Mouse (Mus musculus): ENCODE results near the gene Rbp2. TPM values are rescaled to one million over a fixed set of nuclear protein-coding genes. Genes with fewer than 3 reads are reported as not detected.
A peak's percentile ranks its signal among the peaks of the same experiment; 100 is the strongest.

The Rbp2 gene
- under 1 TPM in 1 of 2 experiments, not detected in 1; 0.39 TPM for total RNA-seq (2021)

DNA sequence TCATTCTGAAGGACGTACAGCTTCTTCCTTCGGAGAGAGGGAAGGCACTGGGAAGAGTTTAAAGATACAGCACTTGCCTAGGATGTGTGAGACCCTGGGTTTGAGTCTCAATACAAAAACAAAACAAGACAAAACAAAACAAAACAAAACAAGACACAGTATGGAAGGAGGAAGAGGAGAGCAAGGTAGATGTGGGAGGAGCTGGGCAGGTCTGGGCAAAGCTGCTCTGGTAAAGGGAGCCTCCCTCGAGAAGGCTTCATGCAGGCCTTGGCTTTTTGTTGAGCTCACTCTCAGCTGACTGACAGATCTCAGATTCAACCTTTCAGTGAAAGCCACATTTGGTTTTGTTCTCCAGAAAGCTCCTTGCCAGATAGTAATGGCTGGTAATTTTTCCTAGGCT, at the start of gene Rbp2:
Gene Rbp2 (plus strand): TSS at position 301 of the 400 bp plus-strand sequence.
- intact Hi-C loops (cut with DNase I): no loop called here
- DNase-seq (ENCODE audit: low spot score): no peak

- intact Hi-C loops (cut with DNase I): no loop called here
Observed at GRCm38 (mm10) chr9:98437819-98438218, 48.1 kb upstream of the Rbp2 start.

GRCm38 (mm10) chr9:98439091-98439490, 46.8 kb upstream of the Rbp2 start:
- no peak for DNase-seq (ENCODE audit: low spot score)
- intact Hi-C loops (cut with DNase I): no loop called here

More at GRCm38 (mm10) chr9:98437819-98438218, 48.1 kb upstream of the Rbp2 start:
- no peak for DNase-seq (ENCODE audit: low spot score)

GRCm38 (mm10) chr9:98442638-98443037, 43.3 kb upstream of the Rbp2 start:
- DNase-seq (ENCODE audit: low spot score): no peak
- intact Hi-C loops (cut with DNase I): loop anchor here (1.0 kb wide), 1 partner anchor 96 kb away; no protein-coding TSS in a partner anchor

- intact Hi-C loops (cut with DNase I): no loop called here
- no peak for DNase-seq (ENCODE audit: low spot score)
Observed at GRCm38 (mm10) chr9:98445359-98446149, 40.4 kb upstream of the Rbp2 start.

DNA sequence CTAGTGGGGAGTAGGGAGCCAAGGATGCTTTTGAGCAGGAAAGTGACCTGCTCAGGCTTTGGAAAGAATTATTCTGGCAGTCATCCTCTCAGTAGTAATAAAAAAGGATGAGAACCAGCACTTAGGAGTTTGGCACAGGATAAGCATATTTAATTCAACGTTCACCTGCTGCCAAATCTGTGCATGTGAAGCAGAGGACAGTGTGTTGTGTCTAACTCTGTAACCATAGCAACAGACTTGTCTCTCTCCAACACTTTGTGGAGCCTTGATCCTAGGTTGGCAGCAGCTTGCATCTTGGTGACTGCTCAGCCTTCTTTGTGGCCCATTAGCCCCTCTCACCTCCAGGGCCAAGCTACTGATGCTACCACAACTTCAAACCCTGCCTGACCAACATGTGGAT, 34.9 kb upstream of the Rbp2 start:
- intact Hi-C loops (cut with DNase I): no loop called here

DNA sequence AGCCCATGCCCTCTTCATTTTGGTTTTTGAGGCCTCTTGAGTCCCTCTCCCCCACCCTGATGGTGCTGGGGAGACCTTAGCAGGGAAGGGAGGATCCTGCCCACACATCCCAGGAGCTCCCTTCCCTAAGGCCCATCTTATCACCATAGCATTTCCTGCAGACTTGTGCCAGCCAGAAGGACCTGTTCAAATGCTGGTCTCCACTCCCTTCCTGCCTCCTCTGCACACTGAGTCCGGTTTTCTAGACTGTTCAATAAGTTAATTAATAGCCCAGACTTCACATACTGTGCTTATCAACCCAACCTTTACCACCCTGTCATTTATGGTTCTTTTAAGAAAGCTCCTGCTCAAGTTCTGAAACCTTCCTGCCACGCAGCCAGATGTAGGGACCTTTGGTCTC, 19.2 kb upstream of the Rbp2 start:
- no peak for DNase-seq (ENCODE audit: low spot score)
- intact Hi-C loops (cut with DNase I): no loop called here

More for the DNA sequence above, 34.9 kb upstream of the Rbp2 start:
- no peak for DNase-seq (ENCODE audit: low spot score)

DNA sequence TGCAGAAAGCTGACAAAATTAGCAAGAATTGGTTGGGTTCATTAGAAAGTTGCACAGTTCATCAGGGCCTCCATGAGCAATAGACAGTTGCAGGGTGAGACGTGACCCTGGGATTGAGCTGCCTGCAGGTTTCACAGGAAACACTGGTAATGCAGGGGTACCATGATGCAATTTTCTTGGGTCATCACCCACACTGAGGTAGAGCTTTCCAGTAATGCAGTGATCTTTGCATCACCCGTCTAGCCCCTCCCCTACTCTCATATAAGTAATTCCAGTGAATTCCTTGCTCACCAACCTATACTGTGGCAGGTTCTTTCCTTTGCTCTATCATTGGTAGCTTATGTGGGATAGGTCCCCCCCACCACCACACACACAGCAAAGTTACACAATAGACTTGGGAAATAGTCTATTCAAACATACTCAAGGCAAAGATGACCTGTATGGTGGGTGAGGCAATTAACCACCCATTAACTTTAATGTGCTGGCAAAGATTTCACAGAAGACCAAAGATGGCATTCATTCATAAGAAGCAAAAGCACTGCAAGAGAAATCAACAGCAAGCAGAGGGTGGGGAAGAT, 5.7 kb upstream of the Rbp2 start:
- intact Hi-C loops (cut with DNase I): no loop called here
- no peak for DNase-seq (ENCODE audit: low spot score)

- no peak for DNase-seq (ENCODE audit: low spot score)
Observed at GRCm38 (mm10) chr9:98482256-98482655, 3.7 kb upstream of the Rbp2 start.

DNA sequence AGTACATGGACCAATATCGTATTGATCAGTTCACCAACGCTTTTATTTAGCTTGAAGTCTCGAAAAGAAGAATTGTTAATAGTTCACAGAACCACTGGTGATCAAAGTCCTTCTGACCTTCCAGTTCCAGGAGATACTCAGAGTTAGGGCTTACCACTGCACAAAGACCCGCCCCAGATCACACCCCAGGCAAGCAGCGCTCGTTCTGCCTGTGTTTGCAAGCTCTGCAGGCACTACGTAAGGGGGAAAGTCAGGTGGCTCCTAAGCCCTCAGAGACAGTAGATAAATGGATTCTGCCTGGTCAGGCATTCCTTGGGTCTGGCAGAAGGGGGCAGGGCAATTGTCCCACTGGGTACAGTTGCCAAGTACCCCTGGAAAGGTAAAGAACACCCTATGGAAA, 895 bp upstream of the Rbp2 start:
- intact Hi-C loops (cut with DNase I): no loop called here
- DNase-seq (ENCODE audit: low spot score): no peak

More at GRCm38 (mm10) chr9:98482256-98482655, 3.7 kb upstream of the Rbp2 start:
- intact Hi-C loops (cut with DNase I): no loop called here

GRCm38 (mm10) chr9:98487273-98487672, 1.4 kb downstream of the Rbp2 start:
- intact Hi-C loops (cut with DNase I): no loop called here
- DNase-seq (ENCODE audit: low spot score): no peak

- no peak for DNase-seq (ENCODE audit: low spot score)
Observed at GRCm38 (mm10) chr9:98489532-98489931, 3.6 kb downstream of the Rbp2 start.

DNA sequence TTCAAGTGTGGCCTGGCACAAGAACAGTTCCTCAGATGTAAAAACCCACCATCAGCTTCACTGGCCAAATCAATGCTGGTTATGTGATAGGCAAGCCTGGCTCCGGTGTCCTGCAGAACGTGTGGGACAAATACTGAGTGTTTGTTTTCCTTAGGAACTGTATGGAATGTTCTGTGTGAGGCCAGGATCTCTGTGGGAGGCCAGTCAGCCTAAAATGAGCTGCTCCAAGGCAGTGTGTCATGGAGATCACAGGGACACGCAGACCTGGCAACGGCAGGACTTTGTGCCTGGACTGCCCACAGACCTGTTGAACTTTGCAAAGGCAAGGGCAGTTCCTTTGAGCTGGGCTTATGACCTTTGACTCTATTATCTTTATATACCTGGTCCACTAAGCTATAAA, 4.2 kb downstream of the Rbp2 start:
- intact Hi-C loops (cut with DNase I): no loop called here
- DNase-seq (ENCODE audit: low spot score): no peak

More at GRCm38 (mm10) chr9:98489532-98489931, 3.6 kb downstream of the Rbp2 start:
- intact Hi-C loops (cut with DNase I): no loop called here

- intact Hi-C loops (cut with DNase I): no loop called here
- no peak for DNase-seq (ENCODE audit: low spot score)
Observed at GRCm38 (mm10) chr9:98491071-98491470, 5.2 kb downstream of the Rbp2 start.

- intact Hi-C loops (cut with DNase I): no loop called here
- DNase-seq (ENCODE audit: low spot score): no peak
Observed at GRCm38 (mm10) chr9:98492212-98492611, 6.3 kb downstream of the Rbp2 start.

- intact Hi-C loops (cut with DNase I): no loop called here
- DNase-seq (ENCODE audit: low spot score): no peak
Observed at GRCm38 (mm10) chr9:98492821-98493220, 6.9 kb downstream of the Rbp2 start.

- peak; percentile 10 for DNase-seq (ENCODE audit: low spot score)
- intact Hi-C loops (cut with DNase I): no loop called here
Observed at GRCm38 (mm10) chr9:98497157-98497556, 11.2 kb downstream of the Rbp2 start.

GRCm38 (mm10) chr9:98497990-98498389, 12.1 kb downstream of the Rbp2 start:
- DNase-seq (ENCODE audit: low spot score): peak; percentile 21
- intact Hi-C loops (cut with DNase I): no loop called here

DNA sequence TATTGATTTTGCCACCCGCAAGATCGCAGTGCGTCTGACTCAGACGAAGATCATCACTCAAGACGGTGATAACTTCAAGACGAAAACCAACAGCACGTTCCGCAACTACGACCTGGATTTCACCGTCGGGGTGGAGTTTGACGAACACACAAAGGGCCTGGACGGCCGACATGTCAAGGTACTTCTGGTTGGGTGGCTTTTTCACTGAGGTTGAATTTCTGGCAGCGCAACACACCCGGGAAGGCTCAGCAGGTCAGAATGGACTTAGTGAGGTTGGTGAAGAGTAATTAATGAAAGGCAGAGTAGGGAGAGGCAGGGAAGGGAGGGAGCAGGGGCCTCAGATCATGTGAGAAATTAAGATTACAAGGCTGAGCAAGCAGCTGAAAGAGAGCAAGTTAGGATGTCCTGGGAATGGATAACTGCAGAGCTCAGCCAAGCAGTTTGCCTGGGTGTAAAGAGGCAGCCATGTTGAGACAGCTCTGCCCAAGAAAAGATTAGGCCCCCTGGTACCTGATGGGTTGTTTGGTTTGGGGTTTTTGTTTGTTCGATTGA, 12.9 kb downstream of the Rbp2 start:
- intact Hi-C loops (cut with DNase I): no loop called here
- no peak for DNase-seq (ENCODE audit: low spot score)

DNA sequence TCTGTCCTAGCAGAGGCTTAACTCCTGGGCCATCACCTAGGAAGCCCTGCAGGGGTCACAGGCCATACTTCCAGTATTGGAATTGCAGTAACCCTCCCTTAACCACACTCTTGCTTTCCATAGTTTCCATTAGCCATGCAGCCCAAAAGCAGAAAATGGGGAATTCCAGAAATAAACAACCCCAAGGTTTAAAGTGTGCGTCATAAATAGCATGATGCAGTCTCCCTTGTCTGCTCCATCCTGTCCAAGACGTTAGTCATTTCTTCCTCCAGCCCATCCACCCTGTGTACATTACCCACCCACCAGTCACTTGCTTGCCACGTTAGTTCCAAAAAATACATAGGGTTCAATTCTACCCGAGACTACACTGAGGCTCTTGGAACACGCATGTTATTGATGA, 13.7 kb downstream of the Rbp2 start:
- DNase-seq (ENCODE audit: low spot score): no peak
- intact Hi-C loops (cut with DNase I): no loop called here

DNA sequence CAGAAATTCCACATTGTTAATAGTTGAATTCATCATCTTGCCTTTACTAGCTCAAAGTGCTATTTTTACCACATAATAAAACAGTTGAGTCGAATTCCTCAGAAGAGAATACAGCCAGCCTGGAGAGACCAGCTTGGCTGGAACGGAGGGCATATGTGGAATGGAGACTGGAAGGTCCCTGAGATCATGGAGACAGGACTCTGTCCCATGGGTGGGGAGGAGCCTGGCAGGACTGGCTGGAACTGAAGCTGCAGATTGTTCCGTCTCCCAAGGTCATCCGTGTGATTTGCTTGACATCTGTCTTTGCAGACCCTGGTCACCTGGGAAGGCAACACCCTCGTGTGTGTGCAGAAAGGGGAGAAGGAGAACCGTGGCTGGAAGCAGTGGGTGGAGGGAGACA, 21.6 kb downstream of the Rbp2 start:
- no peak for DNase-seq (ENCODE audit: low spot score)
- intact Hi-C loops (cut with DNase I): no loop called here

All from heart, postnatal 25 days (tissue).